Mouse (Mus musculus) brain, embryonic 14.5 days (tissue): ENCODE measurements around the gene Ythdf2.

Experiments
- CTCF ChIP-seq: fragments of 200-500 bp; IDR thresholded peaks from 2 replicates; pipeline ENCODE4 v1.5.1; 2012; ENCODE audit warnings: inconsistent platforms, mild to moderate bottlenecking, moderate library complexity, borderline replicate concordance; ENCODE audit not compliant: insufficient read depth, insufficient read length; ENCODE audit errors: extremely low read depth
- POLR2A ChIP-seq: fragments of 200-500 bp; IDR thresholded peaks from 2 replicates; pipeline ENCODE4 v1.6.1; 2012; ENCODE audit warnings: mild to moderate bottlenecking, inconsistent platforms, borderline replicate concordance; ENCODE audit not compliant: poor library complexity, insufficient read depth, insufficient read length, severe bottlenecking; ENCODE audit errors: extremely low read depth

DNA sequence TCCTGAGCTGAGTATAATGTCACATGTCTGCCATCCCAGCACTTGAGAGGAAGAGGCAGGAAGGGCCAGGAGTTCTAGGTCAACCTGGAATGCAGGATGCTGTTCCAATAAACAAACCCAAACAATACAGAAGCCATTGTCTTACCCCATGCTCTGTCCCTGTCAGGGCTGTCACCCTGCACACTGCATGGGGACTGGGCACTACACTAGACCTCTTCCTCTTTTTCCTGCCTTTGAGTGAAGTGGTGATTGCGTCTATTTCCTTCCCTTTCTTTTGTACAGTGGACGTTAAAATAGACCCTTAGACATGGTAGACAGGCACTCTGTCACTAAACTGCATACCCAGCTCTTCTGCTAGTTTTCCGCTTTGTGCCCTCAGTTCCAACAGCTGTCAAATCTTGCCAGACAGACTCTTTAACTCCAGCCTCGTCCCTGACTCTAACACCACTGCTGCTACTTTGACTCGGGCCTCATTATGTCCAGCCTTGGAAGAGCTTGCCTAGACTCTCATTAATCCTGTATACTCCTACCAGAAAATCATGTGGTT, 35.4 kb upstream of the Ythdf2 start:
- TF ChIP-seq POLR2A: no peak
- TF ChIP-seq CTCF: no peak
